Mouse (Mus musculus): ENCODE data around the gene Sbf2.

DNA sequence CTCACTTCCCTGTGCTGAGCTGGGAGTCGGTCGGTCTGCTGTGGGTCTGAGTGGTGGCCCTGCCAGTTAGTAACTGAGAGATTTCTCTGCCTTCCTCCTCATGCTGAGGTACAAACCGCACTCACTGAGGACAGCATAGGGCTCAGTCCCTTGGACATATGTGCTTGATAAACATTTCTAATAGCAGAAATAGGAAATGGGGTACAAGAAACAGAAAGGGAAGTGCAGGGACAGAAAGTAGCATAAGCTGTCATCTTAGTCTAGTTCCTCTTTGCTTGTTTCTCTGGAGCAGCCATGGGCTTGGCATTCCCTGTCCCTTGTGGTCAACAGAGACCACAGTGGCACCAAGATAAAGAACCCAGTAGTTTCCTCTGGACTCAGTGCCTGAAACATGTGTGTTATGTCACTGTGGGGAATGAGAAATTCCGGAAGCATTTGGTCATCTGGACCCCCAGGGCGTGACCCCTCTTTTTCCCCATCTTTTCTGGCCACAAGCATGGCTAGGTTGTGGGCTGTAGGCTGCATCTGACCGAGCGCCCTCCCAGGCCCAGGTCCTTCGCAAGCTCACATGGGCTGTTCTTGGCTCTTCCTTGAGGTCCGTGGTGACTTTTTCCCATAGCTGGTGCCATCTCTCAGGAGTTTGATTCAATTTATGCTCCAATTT lies 301.2 kb downstream of the Sbf2 start:
- TF ChIP-seq CTCF (IDR thresholded peaks at IDR 0.05; ENCODE audit: extremely low read depth, insufficient read depth, insufficient read length, insufficient replicate concordance) (no peak), POLR2A (IDR thresholded peaks at IDR 0.05; ENCODE audit: low read depth, low read length) (no peak)

Data from spleen, adult 2 months (tissue).